Mouse (Mus musculus): ENCODE data around the gene Slc17a9.
"Not testable (repeated sequence)": the region's sequence is repeated elsewhere in the genome, so short reads cannot be mapped to it uniquely, and the experiment has no call there.

- TF ChIP-seq CTCF (IDR thresholded peaks at IDR 0.05; ENCODE audit: low read depth, low read length); POLR2A (IDR thresholded peaks at IDR 0.05; ENCODE audit: borderline replicate concordance, low read depth, low read length): not testable (repeated sequence)
These were observed 2.3 kb upstream of the Slc17a9 start for GRCm38 (mm10) chr2:180722748-180723147.
